Mouse (Mus musculus) urinary bladder, postnatal 10 days (tissue): ENCODE results near the gene Macrod1.
"Not testable (repeated sequence)": the region's sequence is repeated elsewhere in the genome, so short reads cannot be mapped to it uniquely, and the experiment has no call there.

ENCODE experiments used
- DNase-seq: peaks from one replicate; pipeline ENCODE4 v3.0.0; 2022; ENCODE audit warnings: low spot score

Macrod1 gene

GRCm38 (mm10) chr19:7056248-7057087 is at the start of gene Macrod1:
Gene Macrod1 (plus strand): TSS chr19:7056810.
- no peak for DNase-seq

DNA sequence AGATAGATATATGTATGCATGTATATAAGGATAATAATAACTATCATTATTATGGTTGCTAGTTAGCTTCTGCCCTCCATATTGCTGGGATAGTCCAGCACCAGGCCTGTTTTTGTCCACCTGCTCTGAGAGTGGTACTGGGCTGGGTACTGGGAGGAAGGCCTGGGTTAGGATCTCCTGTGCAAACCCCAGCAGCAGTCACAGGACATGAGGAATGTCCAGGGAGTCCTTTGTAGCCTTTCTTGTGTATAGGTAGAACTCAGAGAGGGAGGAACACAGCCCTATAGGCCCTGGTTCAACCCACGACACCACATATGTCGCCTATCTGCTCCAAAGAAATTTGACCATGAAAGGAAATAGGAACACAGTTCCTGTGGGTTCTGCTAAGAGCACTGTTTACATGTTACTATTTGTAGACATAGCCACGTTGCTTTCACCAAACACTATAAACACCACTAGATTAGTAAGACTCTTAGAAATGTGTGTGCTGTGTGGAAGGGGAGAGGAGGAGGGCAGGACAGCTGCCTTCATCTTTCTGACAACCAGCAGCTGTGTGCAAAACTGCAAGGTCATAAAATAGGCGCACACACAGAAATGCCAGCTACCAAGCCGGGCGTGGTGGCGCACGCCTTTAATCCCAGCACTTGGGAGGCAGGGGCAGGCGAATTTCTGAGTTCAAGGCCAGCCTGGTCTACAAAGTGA is 49.6 kb upstream of the Macrod1 start:
- DNase-seq = no peak

- DNase-seq = no peak
Measured at GRCm38 (mm10) chr19:7012426-7012825, 44.2 kb upstream of the Macrod1 start.

- no peak for DNase-seq
Measured at GRCm38 (mm10) chr19:7013984-7014383, 42.6 kb upstream of the Macrod1 start.

- DNase-seq = no peak
Measured at GRCm38 (mm10) chr19:7014481-7015135, 42.0 kb upstream of the Macrod1 start.

DNA sequence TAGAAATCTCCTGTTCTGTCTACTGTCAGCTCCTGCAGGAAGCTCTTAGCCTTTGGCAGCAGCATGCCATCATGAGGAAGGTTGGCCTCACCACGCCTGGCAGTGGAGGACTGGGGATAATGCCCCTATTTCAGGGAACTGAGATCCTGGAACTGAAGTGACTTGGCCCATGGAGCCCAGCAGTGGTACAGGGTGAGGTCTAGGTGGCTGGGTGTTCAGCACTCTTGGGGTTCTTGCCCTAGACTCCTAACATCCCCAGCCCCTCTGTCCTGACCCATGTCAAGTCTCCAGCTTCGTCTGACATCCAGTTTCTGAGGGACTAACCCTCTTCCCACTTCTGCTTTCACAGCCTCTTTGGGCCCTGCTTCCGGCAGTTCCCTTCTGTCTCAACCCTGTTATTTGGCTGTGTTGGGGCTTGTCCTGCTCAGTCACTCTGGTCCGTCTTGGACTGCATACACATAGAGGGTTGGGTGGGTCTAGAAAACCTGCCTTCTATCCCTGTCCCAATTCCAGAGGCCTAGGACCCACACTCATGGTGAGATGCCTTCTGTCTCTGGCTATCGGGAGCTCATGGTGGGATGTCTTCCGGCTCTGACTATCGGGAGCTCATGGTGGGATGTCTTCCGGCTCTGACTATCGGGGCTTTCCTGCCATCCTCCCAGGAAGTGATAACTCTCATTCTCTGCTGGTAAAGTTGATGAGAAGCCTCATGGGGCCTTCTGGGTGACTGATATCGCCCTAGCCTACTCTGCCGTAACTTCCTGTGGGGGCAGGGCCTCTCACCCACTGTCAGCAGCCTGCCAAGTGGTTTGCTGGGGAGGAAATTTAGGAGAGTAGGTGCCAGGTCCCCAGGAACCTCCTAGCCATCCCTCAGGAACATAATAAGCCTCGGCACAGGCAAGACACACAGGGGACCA is 38.8 kb upstream of the Macrod1 start:
- no peak for DNase-seq

- no peak for DNase-seq
Measured at GRCm38 (mm10) chr19:7018546-7018945, 38.1 kb upstream of the Macrod1 start.

- DNase-seq = no peak
Measured at GRCm38 (mm10) chr19:7019191-7019590, 37.4 kb upstream of the Macrod1 start, which contains the start of gene Fermt3. Gene Fermt3 (minus strand): TSS chr19:7019469.

DNA sequence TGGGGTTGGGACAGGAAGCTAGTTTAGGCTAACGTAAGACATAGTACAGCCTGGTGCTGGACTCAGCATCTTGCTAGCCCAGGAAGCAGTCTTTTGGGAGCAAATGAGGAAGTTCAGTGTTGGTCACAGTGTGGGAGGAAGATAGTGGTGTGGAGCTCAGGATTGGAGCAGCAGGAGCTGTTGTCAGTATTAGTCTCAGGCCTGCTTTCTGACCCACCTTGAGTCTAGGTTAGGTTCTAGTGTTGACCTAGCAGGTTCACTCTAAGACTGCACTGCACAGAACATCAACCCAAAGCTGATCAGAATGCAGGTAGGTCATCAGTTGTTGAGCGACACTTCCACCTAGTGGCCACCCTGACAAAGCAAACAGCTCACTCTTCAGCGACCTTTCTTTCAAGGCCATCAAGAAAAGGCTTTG is 36.4 kb upstream of the Macrod1 start:
- DNase-seq = no peak

DNA sequence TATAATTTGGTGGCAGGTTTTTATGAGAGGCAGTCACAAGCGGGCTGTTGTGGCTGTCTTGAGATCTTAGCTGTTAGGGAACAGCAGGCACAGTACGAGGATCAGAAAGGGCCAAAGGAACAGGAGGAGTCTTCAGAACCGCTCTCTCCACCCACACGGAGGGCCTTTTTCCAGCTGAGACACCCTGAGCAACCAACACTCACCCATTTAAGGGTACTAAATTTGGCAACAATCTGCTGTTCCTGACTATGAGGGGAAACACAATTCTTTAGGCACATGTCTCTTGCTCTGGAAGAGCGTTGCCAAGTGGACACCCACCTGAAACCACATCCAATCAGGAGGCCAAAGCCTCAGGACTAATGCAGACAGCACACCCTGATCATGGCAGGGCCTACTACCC is 27.1 kb upstream of the Macrod1 start:
- DNase-seq = no peak

GRCm38 (mm10) chr19:7034006-7034405 is 22.6 kb upstream of the Macrod1 start:
- no peak for DNase-seq

- DNase-seq = no peak
Measured at GRCm38 (mm10) chr19:7039088-7039720, 17.4 kb upstream of the Macrod1 start.

- peak; percentile 97 for DNase-seq
Measured at GRCm38 (mm10) chr19:7039841-7040636, 16.6 kb upstream of the Macrod1 start, which contains the start of gene Stip1. Gene Stip1 (minus strand): TSS chr19:7039967.

DNA sequence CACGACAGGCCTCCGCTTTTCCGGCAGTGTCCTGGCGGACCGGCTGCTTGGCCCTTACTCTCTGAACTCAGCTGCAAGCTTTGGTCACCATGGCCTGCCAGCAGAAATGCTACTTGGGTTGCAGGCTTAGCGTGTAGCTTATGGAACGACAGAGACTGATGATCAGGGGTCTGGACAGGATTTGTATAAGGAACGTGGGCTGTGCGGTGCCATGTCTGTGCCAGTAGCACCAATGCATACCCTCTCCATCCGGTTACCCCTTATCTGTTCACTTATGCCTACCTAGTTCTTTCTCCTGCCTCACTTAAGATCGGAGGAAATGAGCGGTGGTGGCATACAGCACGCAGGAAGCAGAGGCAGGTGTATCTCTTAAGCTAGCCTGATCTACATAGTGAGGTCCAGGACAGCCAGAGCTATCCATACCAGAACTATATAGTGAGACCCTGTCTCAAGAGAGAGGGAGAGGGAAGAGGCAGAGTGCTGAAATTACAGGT is 15.9 kb upstream of the Macrod1 start:
- no peak for DNase-seq

GRCm38 (mm10) chr19:7041171-7041570 is 15.4 kb upstream of the Macrod1 start:
- DNase-seq = no peak

DNA sequence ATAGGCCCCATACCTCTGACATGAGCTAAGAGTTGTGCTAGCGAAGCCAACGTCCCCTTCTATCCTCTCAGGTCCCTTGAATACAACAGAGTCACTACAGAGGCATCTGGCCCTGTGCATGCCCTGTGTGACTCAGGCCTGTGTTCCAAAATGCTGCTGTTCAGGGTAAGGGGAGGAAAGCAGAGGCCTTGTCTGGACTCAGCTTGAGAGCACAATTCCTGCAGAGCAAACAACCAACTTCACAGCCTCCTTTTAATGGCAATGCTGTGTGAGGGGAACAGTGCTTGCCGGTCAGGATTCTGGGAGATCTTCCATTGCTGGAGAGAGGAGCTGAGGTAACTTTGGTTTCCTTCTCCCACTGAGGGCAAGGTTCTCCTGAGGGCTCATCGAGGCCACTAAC is 12.3 kb upstream of the Macrod1 start:
- no peak for DNase-seq

DNA sequence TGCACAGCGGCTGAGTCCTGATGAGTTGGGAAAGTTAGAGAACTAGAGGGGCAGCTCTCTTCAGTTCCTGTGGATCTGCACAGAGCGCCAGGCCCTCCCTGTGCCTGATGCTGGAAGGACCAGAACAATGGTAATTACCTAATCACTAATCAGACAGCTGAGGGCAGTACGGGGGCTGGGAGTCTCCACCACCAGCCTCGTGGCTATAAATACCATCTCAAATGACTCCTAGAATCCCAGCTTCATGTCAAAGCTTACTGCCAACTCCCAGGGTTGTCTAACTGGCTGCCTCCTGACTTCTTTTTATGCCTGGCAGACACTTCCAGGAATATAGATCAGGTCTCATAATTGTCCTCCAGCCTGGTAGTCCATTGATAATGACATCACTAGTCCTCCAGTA is 11.9 kb upstream of the Macrod1 start:
- no peak for DNase-seq

DNA sequence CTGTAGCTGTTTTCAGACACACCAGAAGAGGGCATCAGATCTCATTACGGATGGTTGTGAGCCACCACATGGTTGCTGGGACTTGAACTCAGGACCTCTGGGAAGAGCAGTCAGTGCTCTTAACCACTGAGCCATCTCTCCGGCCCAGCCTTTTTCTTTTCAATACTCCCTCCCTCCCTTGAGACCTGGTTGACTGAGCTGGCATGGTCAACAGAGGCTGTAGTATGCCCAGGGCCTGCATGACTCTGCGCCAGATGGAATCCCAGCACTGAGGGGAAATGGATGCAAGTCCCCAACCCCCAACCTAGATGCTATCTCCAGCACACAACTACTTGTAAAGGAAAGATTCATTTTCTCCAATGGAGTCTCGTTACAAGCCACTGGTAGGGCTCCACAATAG is 3.2 kb upstream of the Macrod1 start:
- DNase-seq = not testable (repeated sequence)

- no peak for DNase-seq
Measured at GRCm38 (mm10) chr19:7054772-7055171, 1.8 kb upstream of the Macrod1 start.

GRCm38 (mm10) chr19:7055173-7055572 is 1.4 kb upstream of the Macrod1 start:
- no peak for DNase-seq
